Mouse (Mus musculus) thymus, adult 18-20 months (tissue): Measurements from ENCODE around the gene Cdhr3.
"Not testable (repeated sequence)": the region's sequence is repeated elsewhere in the genome, so short reads cannot be mapped to it uniquely, and the experiment has no call there.

Experiments
- DNase-seq, 2 experiments: peaks; one replicate each; pipeline ENCODE4 v3.0.0; 2022; ENCODE audit warnings: mixed read lengths in 2 of 2

Cdhr3 gene

GRCm38 (mm10) chr12:33071901-33072672 lies 20.6 kb downstream of the Cdhr3 start:
- DNase-seq = no peak

DNA sequence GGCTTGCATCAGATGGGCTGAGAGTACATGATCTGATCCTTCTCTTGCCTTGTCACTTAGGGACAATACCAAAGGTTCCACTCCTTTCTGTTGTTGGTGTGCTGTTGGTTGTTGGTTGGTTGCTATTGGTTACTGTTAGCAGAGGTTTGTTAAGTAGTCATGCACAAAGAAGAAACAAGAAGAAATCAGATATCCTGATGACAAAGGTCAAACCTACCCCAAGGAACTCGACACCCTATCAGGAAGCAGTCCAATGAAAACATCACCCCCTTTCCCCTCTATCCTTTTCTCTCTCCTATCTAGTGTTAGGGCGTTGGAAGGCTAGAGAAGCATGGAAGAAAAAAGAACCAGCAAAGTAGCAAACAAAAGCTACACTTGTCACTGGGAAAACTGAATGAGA lies 23.7 kb downstream of the Cdhr3 start:
- DNase-seq = no peak

- no peak for DNase-seq
Measured at GRCm38 (mm10) chr12:33066355-33066754, 26.3 kb downstream of the Cdhr3 start.

GRCm38 (mm10) chr12:33065162-33065561 lies 27.5 kb downstream of the Cdhr3 start:
- no peak for DNase-seq

DNA sequence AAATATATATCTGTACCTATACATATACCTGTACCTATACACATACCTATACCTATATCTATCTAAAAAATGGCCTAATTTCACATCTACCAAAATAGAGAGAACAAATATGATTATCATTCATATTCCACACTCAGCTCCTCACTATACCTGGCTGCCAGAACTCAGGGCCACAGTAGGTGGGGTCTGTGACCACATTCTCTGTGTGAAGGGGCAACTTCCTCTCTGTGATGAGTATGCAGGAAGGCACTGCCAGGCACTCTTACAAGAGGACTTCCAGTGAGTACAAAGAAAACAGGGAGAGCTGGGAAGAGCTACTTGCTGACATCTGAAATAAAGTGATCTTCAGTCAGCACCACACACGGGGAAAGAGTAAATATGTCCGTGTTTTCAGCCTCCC lies 28.4 kb downstream of the Cdhr3 start:
- no peak for DNase-seq

DNA sequence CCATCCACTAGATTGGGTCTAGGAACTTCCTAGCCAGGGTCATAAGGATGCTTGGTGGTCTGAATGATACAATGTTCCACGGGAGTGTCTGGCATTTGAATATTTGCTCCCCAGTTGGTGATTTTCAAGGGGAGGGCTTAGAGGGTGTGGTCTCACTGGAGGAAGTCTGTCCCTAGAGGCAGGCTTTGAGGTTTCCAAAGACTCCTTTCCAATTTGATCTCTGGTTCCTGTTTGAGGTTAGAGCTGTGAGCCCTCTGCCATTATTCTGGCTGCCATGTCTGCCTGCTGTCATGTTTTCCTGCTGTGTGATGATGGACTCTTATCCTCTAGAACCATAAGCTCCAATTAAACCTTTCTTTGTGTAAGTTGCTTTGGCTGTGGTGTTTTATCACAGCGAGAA lies 29.4 kb downstream of the Cdhr3 start:
- DNase-seq = no peak

GRCm38 (mm10) chr12:33062379-33062778 lies 30.3 kb downstream of the Cdhr3 start:
- DNase-seq = not testable (repeated sequence)

- DNase-seq = no peak
Measured at GRCm38 (mm10) chr12:33061651-33062050, 31.0 kb downstream of the Cdhr3 start.

- no peak for DNase-seq
Measured at GRCm38 (mm10) chr12:33057231-33058048, 35.2 kb downstream of the Cdhr3 start.

GRCm38 (mm10) chr12:33056574-33056973 lies 36.1 kb downstream of the Cdhr3 start:
- DNase-seq = no peak

DNA sequence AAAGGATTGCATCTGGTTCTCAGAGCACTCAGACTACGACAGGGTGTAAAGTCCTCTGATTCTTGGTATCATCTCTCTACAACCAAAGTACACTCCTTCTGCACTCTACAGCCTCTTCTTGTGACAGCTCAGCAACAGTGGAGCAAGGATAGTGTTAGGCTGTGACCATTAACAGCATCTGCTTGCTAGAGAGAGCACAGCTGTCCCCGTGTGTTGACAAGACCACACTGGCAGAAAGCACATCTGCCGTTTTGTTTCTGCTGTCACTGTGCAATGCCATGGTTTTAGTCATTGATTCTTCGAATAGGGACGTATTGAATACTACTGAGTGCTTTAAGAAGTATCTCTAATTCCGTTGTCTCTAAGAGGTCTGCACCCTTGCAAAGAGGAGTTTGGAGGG lies 36.6 kb downstream of the Cdhr3 start:
- no peak for DNase-seq

DNA sequence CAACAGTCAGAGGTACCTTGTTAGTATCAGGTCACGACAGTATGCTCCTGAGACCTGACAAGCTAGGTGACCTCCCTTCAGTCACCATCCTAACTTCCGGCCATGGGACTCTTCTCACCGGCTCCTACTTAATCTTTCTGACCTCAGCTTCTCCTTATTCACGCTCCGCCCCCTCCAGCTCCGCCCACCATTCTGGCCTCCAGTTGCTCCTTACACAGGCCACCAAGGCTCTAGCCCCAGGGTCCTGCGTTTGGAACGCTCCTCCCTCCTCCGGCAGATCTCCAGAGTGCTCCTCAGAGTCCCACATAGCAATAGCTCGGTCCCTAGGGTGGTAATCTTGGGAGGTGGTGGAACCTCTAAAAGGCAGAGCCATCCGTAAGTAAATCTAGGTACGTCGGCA lies 38.9 kb downstream of the Cdhr3 start:
- no peak for DNase-seq

DNA sequence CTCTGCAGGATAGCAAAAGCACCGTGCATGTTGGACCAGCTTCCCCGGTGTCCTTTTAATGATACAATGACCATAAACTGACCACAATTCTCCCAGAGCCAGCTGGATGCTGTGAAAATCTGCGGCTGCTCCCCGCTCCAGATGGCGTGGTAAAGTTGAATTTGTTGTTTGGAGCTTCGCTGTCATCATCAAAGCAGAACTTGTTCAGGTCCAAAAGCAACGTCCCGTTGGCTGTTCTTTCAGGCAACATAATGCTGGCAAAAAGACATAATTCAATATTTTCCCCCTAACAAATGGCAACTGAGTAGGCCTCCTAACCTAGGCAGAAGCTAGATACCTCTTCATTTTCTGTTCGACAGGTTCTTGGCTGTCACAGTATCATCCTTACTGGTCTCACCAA lies 39.4 kb downstream of the Cdhr3 start:
- no peak for DNase-seq

DNA sequence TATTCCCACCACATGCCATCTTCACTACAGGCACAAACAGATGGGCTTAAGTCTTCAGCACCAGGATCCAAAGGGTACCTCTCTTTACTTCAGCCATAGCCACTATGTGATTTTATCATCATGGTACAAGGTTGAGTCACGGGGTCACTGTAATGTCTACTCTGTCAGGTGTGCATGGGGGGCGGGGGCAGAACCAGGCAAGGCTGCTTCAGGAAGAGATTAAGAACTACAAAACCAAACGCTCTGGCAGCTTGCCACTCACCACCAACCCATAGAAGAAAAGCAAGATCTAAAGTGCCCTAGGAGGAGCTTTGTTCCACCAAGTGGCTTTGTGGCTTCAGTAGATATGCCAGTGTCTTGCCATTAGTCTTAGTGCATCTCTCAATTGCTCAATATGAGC lies 44.3 kb downstream of the Cdhr3 start:
- peak in 1 of 2 experiments; percentile 21 for DNase-seq

DNA sequence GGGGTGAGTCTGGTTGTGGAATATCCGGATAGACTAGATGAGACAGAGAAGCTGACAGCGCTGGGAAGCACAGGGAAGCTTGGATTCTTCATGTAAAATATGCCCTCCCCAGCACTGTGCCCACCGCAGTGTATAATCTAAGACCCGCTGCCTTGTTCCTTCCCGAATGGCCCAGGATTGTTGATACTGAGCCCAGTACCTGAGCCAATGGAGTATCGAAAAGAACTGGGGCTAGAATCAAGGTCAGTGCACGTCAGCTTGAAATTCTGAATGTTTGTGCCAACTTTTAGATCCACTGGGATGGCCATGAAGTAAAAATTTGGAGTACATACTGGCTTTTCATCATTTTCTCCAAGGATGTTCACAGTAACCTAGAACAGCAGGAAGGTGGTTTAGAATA lies 46.2 kb downstream of the Cdhr3 start:
- no peak for DNase-seq

DNA sequence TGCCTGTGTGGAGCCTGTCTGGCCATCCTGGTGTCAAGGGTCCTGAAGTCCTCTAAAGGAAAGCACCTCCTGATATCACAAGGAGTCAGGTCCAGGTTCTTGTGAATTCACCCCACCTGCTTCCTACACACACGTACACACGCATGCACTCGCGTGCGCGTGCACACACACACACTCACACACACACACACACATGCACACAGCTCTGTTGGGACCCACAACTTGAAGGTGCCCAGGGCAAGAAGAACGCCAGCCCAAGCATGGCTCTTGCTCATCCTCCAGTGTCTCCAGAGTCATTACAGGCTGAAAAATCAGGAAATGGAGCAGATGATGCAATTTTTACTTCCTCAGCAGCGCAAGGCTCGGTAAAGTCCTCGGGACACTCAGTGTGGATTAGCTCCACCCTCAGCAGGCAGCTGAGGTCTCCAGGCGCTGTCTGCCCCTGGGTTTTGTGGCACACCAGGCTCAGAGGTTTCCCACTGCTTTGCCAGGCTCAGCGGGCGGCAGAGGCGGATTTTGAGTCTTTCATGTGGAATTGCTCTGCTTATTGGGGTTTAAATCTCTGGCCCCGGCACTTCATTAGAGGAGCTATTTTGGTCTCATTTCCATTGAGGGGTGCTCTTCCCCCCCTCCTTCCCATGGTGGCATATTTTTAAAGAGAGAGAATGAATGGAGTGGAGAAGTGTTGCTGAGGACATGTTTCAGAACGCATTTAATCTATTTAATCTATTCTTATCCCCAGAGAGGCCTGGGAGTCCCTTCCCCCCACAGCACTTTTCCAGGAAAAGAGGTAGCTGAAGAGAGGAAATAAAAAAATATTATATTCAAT lies 46.9 kb downstream of the Cdhr3 start:
- DNase-seq = no peak

DNA sequence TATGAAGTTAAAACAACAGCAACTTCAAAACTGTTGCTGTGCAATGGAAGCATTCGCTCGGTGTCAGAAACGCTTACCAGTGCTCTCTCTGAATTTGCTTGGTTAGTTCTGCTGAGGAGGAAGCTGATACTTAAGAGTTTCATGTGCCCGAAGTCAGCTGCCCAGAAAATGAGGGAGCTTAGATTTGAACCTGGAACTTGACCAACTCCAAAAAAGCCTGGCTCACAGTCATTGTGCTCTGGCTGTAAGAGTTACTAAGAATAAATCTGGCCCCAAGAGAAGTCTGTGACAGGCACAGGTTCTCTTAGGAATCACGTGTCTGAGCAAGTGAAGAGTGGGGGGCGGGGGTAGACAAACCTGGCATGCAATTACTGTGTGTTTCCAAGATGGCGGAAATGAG lies 51.2 kb downstream of the Cdhr3 start:
- DNase-seq = no peak

- no peak for DNase-seq
Measured at GRCm38 (mm10) chr12:33040811-33041210, 51.9 kb downstream of the Cdhr3 start.

DNA sequence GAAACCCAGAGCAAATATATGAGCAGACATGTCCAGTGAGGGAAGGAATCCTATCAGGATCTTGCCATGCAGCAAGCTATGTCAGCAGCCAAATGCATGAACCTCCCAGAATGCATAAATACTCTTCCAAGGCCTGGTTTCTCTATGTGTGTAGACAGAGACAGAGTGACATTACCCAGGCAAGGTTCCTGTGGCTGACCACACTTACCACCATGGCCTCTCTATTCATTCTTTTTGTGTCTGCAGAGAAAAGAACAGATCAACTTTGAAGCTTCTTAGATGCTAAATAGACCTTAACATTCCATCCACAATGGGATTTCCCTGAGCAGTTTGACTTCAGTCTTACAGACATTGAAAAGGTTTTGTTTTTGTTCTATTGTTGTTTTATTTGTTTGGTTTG lies 54.0 kb downstream of the Cdhr3 start:
- DNase-seq = no peak

DNA sequence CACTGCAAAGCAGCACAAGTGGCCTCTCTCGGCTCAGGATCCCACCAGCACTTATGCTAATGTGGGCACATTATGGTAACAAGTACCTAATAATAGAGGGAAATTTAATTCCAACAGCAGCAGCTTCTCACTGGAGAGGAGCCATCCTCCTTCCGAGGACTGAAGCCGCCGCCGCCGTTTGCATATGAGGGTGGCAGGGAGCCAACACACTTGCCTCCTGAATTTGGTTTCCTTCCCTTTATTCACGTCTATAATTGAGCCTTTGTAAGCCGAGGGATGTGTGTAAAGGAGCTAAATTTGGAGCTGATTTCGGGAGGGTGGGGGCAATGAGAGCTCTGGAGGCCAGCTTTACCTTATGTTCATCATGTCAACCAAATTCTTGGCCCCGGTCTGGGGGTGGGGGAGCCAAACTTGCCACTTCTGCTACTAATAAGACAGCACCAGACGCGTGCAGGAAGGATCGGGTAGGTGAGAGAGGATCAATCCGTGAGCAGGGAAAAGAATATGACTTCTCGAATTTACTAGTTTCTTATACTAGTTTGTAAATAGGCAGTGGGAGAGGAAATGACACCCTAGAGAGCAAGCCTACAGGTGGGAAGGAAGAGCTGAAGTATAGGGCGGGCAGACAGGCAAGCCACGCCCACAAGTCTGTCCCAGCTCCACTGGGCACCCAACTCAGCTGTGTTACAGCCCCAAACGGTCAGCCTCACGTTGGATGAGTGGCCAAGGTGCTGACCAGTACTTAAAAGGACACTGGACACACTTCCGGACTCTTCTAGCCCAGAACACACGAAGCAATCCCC lies 56.8 kb downstream of the Cdhr3 start:
- no peak for DNase-seq

GRCm38 (mm10) chr12:33035089-33035718 lies 57.5 kb downstream of the Cdhr3 start:
- DNase-seq = no peak
